Mouse (Mus musculus): ENCODE measurements around the gene Nrm. TPM values are rescaled to one million over a fixed set of nuclear protein-coding genes. Genes with fewer than 3 reads are reported as not detected.

Nrm gene
- polyA plus RNA-seq, 1 experiment: 22.4 TPM

DNA sequence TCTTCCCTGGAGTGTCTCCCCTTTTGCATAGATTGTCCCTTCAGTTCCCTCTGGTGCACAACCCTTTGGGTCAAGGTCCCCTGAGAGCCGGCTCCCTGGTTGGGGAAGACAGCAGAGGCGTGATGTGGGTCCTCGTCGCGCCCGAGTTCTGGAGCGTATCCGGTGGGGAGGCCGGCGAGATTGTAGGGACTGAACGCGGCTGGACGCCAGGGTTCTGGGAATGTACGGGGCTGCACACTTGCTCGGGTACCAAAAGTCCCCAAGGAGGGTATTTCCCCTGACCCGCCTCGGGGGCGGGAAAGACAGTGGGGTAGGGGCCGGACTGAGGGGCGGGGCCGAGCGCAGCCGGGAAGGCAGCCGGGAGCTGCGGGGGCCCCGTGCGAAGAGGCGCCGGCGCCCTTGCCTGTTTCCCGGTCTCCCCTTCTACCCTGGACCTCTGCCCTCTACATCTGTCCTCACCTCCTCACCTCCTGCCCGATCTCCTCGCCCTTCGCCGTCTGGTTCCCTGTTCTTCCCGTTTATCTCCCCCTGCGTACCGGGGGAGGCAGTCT, 5.2 kb downstream of the Nrm start:
- Histone ChIP-seq H3K27ac (ENCODE audit: control insufficient read depth, insufficient read depth, low read depth, low read length, poor library complexity) (peak overlapping the region; percentile 96), H3K4me1 (ENCODE audit: control insufficient read depth, insufficient read depth, low read length) (peaks cover 1% of the 10 kb centered on the region; the same call in 1 of the 2 replicates), H3K4me3 (replicated peaks; ENCODE audit: control insufficient read depth, low read depth, low read length) (peak overlapping the region; percentile 83)
- TF ChIP-seq POLR2A (IDR thresholded peaks at IDR 0.05; ENCODE audit: borderline replicate concordance, control insufficient read depth, low read depth, low read length) (no peak; the same call in 1 of the 2 replicates), CTCF (IDR thresholded peaks at IDR 0.05; ENCODE audit: control insufficient read depth, insufficient read depth, low read length) (no peak)
- WGBS: under 1% methylated on average over 38 of the region's 38 CpGs

DNA sequence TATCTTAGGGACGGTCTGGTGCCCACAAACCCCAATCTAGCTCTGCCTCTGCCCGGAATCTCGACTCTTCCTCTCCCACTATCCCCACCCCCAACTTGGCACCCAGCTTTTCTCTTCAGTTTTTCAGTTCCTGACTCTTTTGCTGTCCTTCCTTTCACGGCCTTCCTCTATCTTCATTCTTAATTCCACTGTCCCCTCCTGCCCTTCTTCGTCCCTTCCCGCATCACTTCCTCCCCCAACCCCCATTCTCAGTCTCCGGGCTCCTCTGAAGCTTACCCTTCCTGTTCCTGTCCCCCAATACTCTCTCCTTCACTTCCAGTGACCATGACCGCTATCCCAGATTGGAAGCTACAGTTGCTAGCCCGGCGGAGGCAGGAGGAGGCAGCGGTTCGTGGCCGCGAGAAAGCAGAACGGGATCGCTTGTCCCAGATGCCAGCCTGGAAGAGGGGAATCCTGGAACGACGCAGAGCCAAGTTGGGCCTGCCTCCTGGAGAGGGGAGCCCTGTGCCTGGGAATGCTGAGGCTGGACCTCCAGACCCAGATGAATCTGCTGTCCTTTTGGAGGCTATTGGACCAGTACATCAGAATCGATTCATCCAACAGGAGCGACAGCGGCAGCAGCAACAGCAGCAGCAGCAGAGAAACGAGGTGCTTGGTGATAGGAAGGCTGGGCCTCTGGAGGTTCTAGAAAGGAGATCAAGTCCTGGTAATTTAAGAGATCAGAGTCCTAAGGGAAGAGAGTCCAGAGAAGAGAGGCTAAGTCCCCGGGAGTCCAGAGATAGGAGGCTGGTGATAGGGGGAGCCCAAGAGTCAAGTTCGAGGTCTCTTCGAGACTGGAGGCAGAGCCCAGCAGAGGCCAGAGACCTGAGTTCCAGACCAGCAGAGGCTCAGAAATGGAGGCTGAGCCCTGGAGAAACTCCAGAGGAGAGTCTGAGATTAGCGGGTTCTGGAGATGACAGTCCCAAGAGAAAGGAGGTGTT, 6.1 kb downstream of the Nrm start:
- WGBS: 2% methylated on average over 26 of the region's 26 CpGs
- TF ChIP-seq POLR2A (IDR thresholded peaks at IDR 0.05; ENCODE audit: borderline replicate concordance, control insufficient read depth, low read depth, low read length) (no peak), CTCF (IDR thresholded peaks at IDR 0.05; ENCODE audit: control insufficient read depth, insufficient read depth, low read length) (peak; percentile 51; the same call in 1 of the 2 replicates)
- peaks cover 1% of the 10 kb centered on the region; the same call in 1 of the 2 replicates for H3K4me1 ChIP-seq (ENCODE audit: control insufficient read depth, insufficient read depth, low read length)

GRCm38 (mm10) chr17:35868165-35868820, 7.2 kb downstream of the Nrm start:
- 3% methylated on average over 17 of the region's 17 CpGs for WGBS

More for the DNA sequence above, 6.1 kb downstream of the Nrm start:
- peak overlapping the region; percentile 83 for H3K4me3 ChIP-seq (replicated peaks; ENCODE audit: control insufficient read depth, low read depth, low read length)
- H3K27ac ChIP-seq (ENCODE audit: control insufficient read depth, insufficient read depth, low read depth, low read length, poor library complexity): peak overlapping the region; percentile 96

DNA sequence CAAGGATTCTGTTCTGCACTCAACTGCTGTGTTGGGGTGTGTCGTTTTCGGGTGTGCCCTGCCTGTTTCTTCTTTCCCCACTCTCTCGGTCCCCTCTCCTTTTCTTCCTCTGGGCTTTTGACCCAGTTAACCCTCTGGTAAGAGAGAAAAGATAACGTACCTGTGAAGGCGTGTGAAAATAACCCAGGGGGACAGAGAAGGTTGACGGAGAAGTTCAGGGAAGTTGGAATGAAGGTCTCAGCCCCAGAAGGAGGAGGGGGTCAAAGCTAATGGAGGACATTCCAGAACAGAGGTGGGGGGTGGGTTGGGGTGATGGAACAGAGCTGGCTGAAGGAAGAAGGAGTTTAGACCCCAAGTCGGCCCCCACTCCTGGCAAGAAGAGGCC, 7.8 kb downstream of the Nrm start:
- H3K27ac ChIP-seq (ENCODE audit: control insufficient read depth, insufficient read depth, low read depth, low read length, poor library complexity): peak overlapping the region; percentile 96
- H3K4me1 ChIP-seq (ENCODE audit: control insufficient read depth, insufficient read depth, low read length): peaks cover 5% of the 10 kb centered on the region
- under 1% methylated on average over 7 of the region's 7 CpGs for WGBS
- TF ChIP-seq POLR2A (IDR thresholded peaks at IDR 0.05; ENCODE audit: borderline replicate concordance, control insufficient read depth, low read depth, low read length): no peak
- TF ChIP-seq CTCF (IDR thresholded peaks at IDR 0.05; ENCODE audit: control insufficient read depth, insufficient read depth, low read length): no peak
- H3K4me3 ChIP-seq (replicated peaks; ENCODE audit: control insufficient read depth, low read depth, low read length): peak overlapping the region; percentile 83

More at GRCm38 (mm10) chr17:35868165-35868820, 7.2 kb downstream of the Nrm start:
- H3K4me3 ChIP-seq (replicated peaks; ENCODE audit: control insufficient read depth, low read depth, low read length): peak overlapping the region; percentile 83
- TF ChIP-seq POLR2A (IDR thresholded peaks at IDR 0.05; ENCODE audit: borderline replicate concordance, control insufficient read depth, low read depth, low read length): peak; percentile 33; the same call in 1 of the 2 replicates
- no peak for TF ChIP-seq CTCF (IDR thresholded peaks at IDR 0.05; ENCODE audit: control insufficient read depth, insufficient read depth, low read length)
- H3K4me1 ChIP-seq (ENCODE audit: control insufficient read depth, insufficient read depth, low read length): peaks cover 3% of the 10 kb centered on the region; the same call in 1 of the 2 replicates
- peak overlapping the region; percentile 96 for H3K27ac ChIP-seq (ENCODE audit: control insufficient read depth, insufficient read depth, low read depth, low read length, poor library complexity)

DNA sequence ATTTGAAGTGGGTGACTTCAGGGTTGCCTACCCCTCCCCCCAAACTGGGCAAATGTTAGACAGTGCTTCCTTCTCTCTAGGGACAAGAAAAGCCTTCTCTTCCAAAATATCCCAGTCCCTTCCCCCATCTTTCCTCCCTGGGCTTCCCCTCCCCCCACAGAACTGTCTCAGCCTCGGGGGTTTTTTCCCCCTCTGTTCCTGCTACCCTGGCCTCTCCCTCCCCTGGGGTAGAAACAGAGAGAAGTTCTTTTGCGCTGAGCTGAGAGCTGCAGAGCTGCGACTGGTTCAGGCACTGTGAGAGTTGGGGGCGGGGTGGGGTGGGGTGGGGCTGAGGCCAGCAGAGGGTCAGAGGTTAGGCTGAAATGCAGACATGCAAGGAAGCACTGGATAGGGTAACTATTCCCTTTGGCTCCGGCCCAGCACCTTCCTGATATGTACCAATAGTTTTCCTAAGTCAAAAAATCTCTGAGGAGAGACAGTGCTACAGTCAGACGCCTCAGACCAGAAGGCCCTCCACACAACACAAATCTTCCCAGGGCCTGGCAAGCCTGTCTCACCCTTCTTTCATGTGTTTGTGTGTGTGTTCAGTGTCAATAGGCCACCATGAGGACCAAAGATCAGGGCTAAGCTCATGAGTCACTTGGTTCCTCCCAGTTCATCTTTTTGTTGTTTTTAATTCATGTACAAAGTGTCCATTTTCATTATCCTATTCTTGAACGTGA, 8.4 kb downstream of the Nrm start:
- H3K4me3 ChIP-seq (replicated peaks; ENCODE audit: control insufficient read depth, low read depth, low read length): peak overlapping the region; percentile 83
- under 1% methylated on average over 7 of the region's 7 CpGs for WGBS
- no peak for TF ChIP-seq CTCF (IDR thresholded peaks at IDR 0.05; ENCODE audit: control insufficient read depth, insufficient read depth, low read length)
- TF ChIP-seq POLR2A (IDR thresholded peaks at IDR 0.05; ENCODE audit: borderline replicate concordance, control insufficient read depth, low read depth, low read length): no peak
- H3K27ac ChIP-seq (ENCODE audit: control insufficient read depth, insufficient read depth, low read depth, low read length, poor library complexity): peak overlapping the region; percentile 96
- H3K4me1 ChIP-seq (ENCODE audit: control insufficient read depth, insufficient read depth, low read length): peaks cover 5% of the 10 kb centered on the region

GRCm38 (mm10) chr17:35870151-35870883, 9.2 kb downstream of the Nrm start:
- TF ChIP-seq CTCF (IDR thresholded peaks at IDR 0.05; ENCODE audit: control insufficient read depth, insufficient read depth, low read length) (no peak), POLR2A (IDR thresholded peaks at IDR 0.05; ENCODE audit: borderline replicate concordance, control insufficient read depth, low read depth, low read length) (no peak)
- Histone ChIP-seq H3K4me3 (replicated peaks; ENCODE audit: control insufficient read depth, low read depth, low read length) (peak overlapping the region; percentile 83), H3K4me1 (ENCODE audit: control insufficient read depth, insufficient read depth, low read length) (peaks cover 4% of the 10 kb centered on the region), H3K27ac (ENCODE audit: control insufficient read depth, insufficient read depth, low read depth, low read length, poor library complexity) (peak overlapping the region; percentile 94)
- 3% methylated on average over 9 of the region's 9 CpGs for WGBS
